Mouse (Mus musculus) left cerebral cortex, postnatal 10 days (tissue): ENCODE measurements around the gene Ccdc80. TPM values are rescaled to one million over a fixed set of nuclear protein-coding genes. Genes with fewer than 3 reads are reported as not detected.

ENCODE experiments used
- DNase-seq, 2 experiments: peaks; one replicate each; pipeline ENCODE4 v3.0.0; 2021 to 2022; ENCODE audit warnings: low spot score in 2 of 2, mixed read lengths in 1 of 2; ENCODE audit errors: extremely low spot score in 1 of 2
- intact Hi-C: fragments of 180-260 bp; cut with DNase I; formaldehyde crosslinking; loops from one replicate; pipeline ENCODE4 v1.15.1; 2025
- total RNA-seq, 2 experiments: library from RNA; stranded (reverse); gene quantifications; 2 replicates each; pipeline ENCODE4 v1.2.3; 2021

The Ccdc80 gene
- 10 to 100 TPM in 1 of 2 experiments, 1 to 10 TPM in 1; 9.6 to 11.7 TPM for total RNA-seq

DNA sequence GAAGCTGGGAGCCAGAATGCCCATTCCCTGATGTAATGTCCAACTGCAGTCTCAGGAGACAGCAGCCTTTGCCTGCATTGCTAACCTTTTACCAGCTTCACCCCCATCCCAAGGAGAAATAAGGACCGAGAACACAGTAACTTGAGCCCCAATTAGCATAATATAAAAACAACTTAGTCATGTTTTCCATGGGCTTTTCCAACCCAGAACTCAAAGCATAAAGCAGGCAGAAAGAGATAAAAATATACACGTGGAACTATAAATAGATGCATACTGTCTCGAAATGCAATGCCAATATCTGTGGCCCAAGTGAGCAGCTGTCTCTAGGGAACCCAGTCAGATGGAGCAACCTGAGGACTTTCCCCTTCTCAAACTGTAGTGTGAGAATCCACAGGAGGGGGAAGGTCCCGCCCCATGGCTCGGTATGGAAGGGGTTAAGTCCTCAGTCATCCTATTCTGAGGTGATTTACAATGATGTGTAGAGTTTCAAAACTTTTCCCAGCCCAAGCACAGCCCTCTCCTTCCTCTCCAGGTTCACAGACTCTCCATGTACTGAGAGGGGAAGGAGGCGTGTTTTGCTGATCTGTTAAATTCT lies at the start of gene Ccdc80:
Gene Ccdc80, plus strand, starts transcription at position 266 of the 595 bp plus-strand sequence.
- no peak for DNase-seq
- intact Hi-C loops = loop anchor here (5.0 to 10.0 kb wide), 2 partner anchors 326 to 358 kb away; partner anchors contain the start of gene Cd200r1

DNA sequence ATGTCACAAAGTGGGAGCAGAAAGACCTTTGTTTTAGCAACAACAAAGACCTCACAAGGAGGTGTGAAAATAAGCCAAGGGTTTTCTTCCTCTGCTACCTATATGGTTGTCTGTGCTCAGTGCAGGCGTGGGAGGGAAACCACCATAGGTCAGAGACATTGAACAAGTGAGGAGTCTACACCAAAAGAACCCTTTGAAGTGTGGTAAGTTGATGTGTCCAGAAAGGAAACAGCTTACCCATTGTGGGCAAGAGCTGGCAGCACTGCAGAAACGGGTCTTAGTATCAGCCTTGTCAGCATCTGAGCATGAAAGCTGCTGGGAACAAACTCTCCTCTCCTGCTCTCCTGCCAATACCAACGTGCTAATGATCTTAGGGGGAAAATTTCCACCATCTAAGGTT lies 48.4 kb upstream of the Ccdc80 start:
- DNase-seq = no peak

DNA sequence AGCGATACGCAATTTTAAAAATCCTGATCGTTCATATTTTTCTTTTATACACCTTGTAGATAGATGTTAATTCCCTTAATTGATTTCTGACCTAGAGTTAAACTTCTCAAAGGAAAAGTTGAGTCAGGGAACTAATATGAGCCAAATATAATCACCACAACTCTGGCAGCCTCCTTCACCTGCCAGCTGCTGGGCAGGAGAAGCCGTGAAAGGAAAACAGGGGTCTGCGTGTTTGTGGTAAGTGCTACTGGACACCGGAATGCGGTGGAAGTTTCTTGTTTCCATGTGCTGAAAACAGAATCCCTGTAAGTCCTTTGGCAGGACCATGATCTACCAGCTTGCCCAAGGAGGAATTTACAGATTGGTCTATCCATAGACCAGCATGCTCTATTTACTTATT lies 36.0 kb upstream of the Ccdc80 start:
- DNase-seq = no peak
- intact Hi-C loops = no loop called here

More for the DNA sequence above, 48.4 kb upstream of the Ccdc80 start:
- intact Hi-C loops = no loop called here

DNA sequence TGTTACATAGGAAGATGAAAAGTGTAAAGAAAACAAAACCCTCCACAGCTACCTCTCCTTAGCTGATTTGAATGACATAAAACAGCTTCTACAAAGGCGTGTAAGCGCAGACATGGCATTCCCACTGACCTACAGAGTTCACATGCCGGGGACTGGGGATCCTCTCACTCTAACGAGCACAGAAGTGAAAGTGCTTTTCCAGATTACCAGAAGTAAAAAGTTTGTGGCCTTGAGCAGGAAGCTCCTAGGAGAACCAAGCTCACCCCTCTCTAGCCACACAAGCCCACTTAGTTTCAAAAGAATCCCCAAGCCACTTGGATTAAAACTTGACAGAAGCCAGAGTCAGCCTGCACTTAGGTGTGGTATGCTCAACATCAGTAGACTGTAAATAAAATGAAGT lies 35.3 kb upstream of the Ccdc80 start:
- intact Hi-C loops = no loop called here
- DNase-seq = no peak

DNA sequence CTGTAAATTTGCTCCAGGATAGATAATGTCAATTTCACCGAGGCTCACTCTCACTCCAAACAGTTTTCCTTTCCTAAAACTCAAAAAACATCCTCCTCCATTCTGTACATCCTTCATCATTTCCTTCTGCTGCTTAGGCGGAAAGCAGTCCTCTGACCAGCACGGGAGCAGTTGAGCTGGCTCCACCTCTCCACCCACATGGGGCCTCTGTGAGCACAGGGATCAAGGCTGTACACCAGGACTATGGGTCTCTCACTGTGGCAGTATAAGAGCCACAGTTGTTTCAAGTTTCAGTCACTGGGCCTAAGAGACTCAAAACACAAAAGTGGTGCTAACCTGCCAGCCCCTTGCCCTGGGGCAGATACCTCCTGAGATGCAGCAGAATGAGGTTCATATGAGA lies 32.1 kb upstream of the Ccdc80 start:
- intact Hi-C loops = no loop called here

DNA sequence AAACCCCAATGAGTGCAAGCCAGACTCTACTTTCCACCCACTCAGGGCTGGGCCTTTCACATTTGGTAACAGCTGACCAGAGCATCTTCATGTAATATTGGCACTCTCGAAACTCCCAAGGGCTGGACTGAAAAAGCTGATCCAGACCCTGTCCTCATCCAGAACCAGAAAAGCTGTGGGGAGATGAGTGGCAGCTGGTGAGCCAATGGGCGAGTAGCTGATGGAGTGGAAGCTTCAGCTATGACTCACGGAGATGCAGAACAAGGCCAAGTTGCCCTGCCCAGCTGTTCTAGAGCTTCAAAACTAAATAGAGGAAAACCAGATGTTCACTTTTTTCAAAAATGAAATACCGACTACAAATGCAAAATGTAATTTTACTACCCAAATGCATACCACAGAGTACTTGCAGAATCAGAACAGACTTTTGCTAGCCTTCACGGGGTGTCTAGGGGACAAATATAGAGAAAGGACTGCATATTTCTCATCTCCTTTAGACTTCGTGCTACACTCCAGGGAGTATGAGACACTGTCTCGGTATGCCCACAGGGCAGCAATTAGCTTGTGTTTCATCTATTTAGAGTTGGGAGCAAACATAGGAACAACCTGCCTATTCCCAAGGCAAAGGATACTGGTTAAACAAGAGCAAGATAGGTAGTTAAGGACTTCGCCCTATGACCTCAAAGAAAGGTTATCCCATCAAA lies 22.7 kb upstream of the Ccdc80 start:
- peak in 1 of 2 experiments; percentile 21 for DNase-seq
- intact Hi-C loops = no loop called here

More for the DNA sequence above, 32.1 kb upstream of the Ccdc80 start:
- DNase-seq = no peak

DNA sequence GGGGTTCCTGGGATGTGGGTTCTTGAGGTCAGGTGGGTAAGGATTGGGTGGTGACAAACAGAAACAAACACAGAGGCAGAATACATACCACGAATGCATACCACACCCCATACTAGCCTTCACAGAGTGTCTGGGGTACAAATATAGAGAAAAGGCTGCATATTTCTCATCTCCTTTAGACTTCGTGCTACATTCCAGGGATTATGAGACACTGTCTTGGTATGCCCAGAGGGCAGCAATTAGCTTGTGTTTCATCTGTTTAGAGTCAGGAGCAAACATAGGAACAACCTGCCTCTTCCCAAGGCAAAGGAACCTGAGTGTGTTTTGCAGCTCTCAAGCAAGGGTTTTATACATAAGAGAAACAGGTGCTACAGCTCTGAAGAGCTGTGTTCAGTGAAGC lies 21.8 kb upstream of the Ccdc80 start:
- intact Hi-C loops = no loop called here
- no peak for DNase-seq

DNA sequence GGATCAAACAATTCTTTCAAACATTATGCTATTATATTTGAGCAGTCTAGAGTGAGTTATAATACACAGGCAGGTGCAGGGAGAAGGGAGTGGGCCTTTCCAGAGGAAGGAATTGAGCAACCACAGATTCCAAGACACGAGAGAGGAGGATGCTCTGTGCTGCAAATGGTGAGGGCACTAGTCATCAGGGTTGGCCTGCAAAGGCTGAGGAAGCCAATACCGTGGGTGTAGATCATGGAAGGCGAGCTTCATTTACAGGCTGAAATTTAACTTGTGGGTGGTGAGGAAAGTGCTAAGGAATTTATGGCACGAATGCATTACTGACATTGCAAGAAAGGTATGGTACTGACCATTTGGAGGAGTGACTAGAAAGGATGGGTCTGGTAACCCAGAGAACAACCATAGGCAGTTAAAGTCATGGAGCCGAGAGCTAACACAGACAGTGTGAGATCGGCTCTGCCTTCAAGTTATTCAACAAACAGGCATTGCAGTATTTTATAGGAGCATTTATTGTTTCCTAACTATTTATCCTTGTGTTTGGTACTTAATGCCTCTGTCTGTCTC lies 15.6 kb upstream of the Ccdc80 start:
- DNase-seq = no peak
- intact Hi-C loops = no loop called here

DNA sequence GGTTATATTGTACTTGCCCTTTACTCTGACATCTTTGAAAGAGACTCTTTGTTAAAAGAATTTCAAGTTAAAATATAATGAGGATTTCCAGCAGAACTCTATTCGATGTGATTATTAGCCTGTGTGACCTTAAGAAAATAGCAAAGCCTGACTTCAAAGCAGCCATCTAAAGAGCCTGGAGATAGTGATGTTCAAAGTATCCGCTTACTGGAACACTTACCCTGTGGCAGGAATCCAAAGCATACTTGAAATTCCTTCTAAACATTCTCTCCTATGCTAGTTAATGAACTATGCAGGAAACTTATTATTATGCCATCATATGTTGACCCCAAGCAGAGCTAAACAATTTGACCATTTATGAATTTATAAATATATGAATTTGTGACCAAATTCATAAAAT lies 13.9 kb upstream of the Ccdc80 start:
- intact Hi-C loops = no loop called here
- DNase-seq = no peak

DNA sequence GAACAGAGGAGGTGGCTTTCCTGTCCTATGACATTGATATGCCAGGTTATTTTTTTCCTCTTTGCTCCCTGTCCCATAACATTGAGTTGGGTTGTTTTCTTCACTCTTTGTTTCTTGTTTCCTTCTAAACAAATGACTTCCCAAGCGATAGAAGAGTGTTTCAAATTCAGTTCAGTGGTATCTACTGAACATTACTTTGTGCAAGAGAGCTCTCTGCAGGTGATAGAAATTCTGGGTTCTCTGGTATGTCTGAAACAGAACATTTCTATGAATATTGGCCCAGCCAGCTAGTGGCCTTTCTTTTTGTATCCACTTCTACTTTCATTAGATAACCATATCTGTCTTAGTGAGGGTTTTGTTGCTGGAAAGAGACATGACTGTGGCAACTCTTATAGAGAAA lies 4.4 kb upstream of the Ccdc80 start:
- DNase-seq = no peak
- intact Hi-C loops = loop anchor here (5.0 kb wide), 1 partner anchor 127 kb away; no protein-coding TSS in a partner anchor

DNA sequence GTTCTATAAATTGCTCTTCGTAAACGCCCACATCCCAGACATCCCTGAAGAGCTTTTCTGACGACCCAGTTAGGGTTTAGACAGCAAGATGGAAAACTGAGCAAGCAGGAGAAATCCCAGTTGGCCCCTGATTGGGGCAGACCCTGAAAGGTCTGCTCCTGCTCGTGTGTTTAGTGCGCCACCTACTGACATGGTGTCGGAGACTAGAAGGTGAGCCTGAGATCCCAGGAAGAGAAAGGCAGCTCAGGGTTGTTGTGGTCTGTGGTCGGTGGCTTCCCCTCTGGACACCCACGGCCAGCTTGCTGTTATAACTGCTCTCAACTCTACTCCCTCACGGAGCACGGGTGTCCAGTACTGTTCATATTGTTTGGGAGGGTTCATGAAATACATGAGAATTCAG lies 3.2 kb upstream of the Ccdc80 start:
- intact Hi-C loops = loop anchor here (5.0 to 10.0 kb wide), 2 partner anchors 323 to 355 kb away; partner anchors contain the start of gene Cd200r1
- peak; percentile 72 to 80 for DNase-seq

DNA sequence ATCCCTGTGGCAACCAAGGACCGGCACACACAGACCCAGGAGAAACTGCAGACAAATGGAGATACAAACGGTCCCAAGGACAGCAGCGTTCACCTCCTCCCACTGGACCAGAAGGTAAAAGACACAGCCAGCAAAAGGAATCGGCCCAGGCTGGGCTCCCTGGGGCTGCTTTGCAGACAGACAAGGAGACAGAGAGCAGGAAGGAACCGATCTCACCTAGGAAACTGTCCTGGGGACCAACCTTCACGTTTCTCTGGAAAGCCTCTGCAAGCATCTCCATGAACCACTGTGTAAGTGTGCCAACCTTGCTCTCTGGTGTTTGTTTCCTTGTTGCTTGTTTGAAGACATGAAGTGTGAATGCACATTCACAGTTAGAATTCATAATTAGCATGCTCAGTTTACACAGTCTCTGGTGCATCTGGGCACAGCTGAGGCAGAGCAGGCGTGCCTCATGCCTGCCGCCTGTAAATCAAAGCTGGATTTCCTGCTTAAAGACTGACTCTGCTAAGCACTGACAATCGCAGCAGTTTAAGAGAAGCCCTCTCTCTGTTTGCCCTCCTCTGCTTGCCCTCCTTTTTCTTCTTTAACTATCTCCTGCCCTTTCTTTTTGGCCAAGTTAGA lies 1.0 kb downstream of the Ccdc80 start:
- no peak for DNase-seq
- intact Hi-C loops = loop anchor here (5.0 to 10.0 kb wide), 2 partner anchors 327 to 359 kb away; partner anchors contain the start of gene Cd200r1

DNA sequence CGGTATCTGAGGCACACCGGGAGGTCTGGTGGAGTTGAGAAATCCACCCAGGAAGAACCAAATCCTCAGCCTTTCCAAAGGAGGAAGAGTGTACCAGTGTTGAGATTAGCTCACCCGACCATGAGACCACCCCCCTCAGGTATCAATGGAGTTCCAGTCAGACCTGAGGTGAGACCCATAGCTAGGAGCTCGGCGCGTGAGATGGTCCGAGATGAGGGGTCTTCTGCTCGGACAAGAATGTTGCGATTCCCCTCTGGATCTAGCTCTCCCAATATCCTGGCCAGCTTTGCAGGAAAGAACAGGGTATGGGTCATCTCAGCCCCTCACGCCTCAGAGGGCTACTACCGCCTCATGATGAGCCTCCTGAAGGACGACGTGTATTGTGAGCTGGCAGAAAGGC lies 1.8 kb downstream of the Ccdc80 start:
- intact Hi-C loops = loop anchor here (10.0 kb wide), 1 partner anchor 360 kb away; no protein-coding TSS in a partner anchor

DNA sequence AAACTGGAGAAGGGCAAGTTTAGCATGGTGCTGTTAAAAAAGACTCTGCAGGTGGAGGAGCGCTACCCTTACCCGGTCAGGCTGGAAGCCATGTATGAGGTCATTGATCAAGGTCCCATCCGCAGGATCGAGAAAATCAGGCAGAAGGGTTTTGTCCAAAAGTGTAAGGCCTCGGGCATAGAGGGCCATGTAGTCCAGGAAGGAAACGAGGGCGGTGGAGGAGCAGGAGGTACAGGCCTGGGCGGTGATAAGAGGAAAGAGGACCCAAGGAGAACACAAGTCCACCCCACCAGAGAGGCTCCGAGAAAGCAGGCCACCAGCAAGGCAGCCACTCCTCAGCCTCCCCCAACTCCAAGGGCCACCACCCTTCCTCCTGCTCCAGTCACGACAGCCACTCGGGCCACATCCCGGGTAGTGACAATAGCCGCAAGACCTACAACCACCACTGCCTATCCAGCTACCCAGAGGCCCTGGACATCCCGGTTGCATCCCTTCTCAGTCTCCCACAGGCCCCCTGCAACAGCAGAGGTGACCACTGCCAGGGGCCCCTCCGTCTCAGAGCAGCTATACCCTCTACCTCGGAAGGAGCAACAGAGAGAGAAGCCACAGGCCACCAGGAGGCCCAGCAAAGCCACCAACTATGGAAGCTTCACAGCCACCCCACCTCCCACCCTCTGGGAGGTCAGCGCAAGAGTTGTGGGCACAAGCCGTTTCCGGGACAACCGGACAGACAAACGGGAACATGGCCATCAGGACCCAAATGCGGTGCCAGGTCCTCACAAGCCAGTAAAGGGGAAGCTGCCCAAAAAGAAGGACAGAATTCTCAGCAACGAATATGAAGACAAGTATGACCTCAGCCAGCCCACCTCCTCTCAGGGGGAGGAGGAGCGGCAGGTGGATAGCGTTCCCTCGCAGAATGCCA lies 2.6 kb downstream of the Ccdc80 start:
- DNase-seq = peak; percentile 43 to 50
- intact Hi-C loops = loop anchor here (10.0 kb wide), 1 partner anchor 361 kb away; no protein-coding TSS in a partner anchor

More for the DNA sequence above, 1.8 kb downstream of the Ccdc80 start:
- DNase-seq = no peak

DNA sequence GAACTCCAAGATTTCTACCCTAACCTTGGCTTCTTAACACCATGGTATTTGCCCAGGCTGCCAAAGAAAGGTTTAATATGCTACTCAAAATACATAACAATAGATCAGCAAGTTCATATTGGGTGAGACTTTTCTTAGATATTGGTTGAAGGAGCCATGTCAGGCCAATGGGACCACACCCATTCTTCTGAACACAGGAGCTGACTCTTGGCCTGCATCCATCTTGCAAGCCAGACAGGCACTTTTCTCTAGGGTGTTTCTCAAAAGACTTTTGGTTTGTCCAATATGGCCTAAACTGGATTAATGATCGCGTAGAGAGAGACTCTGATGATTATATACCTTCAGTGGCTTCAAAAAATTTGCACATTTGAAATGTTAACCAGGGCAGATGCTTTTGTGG lies 4.3 kb downstream of the Ccdc80 start:
- intact Hi-C loops = loop anchor here (10.0 kb wide), 1 partner anchor 363 kb away; no protein-coding TSS in a partner anchor
- DNase-seq = no peak

DNA sequence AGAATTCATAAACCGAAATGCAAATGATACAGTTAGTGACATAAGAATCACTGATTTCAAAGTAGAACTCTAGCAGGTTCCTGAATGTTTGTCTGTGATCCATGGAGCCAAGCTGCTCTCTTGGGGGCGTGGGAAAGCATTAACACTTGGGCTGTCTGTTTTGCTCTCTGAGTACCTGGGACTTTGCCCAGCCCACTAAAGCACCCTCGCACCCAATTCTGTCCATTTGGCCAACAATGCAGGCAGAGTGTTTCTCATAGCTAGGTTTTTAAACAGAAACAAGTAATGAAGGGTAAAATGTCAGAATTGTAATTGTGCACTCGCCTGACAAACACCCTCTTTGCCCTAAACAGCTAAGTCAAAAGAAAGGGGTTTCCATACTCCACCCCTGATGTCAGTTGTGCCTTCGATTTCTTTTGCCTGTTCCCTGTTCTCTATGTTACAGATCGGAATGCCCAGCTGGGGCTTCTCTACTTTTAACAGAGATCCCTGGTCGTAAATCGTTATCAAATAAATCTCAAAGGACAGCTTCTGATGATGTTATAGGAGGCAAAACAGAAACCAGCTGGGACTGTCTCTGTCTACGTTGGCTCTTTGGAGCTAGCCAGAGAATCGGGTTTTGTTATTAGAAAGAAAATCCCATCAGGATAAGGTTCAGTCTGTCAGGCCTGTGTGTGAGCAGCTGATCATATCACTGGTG lies 5.1 kb downstream of the Ccdc80 start:
- intact Hi-C loops = loop anchor here (10.0 kb wide), 1 partner anchor 364 kb away; no protein-coding TSS in a partner anchor
- no peak for DNase-seq

DNA sequence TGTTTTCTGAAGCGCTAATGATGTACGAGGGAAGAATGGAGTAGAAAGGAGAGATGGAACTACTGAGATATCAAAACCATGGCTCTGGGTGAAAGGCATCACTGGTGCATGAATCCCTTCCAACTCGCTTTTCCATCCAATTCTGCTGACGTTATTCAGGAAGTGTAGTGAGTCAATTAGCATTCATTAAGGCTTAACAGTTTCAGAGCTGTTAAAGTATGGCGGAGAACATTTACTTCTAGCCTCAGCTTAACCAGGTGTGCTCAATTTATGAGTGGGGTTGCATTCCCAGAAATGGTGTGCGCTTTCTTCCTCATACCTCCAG lies 5.6 kb downstream of the Ccdc80 start:
- intact Hi-C loops = loop anchor here (10.0 kb wide), 1 partner anchor 364 kb away; no protein-coding TSS in a partner anchor
- no peak for DNase-seq

DNA sequence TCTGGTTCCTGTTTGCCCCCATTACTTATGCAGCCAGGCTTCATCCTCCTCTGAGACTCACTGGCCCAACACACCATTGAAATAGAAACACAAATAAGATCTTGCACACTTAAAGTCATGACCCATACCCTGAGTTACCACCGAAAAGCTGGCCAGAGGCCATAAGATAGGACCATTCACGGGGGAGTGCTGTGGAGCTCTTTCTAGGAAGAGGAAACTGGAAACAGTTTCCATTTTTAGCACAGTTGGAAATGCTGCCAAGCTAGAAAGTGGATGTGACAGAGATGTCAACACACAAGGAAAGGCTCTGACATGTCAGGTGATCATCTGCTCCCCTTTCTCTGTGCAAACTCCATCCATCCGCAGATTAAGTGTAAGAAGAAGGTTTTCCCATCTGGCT lies 7.7 kb downstream of the Ccdc80 start:
- no peak for DNase-seq
- intact Hi-C loops = no loop called here
